Mouse (Mus musculus) embryonic fibroblast, embryonic 13.5 days (primary cell): ENCODE data around the gene Cryba2.

Experiments
- CTCF ChIP-seq: IDR thresholded peaks from 2 replicates; pipeline ENCODE4 v1.5.1; 2011; ENCODE audit warnings: mild to moderate bottlenecking, control low read depth, low read length, moderate library complexity, borderline replicate concordance; ENCODE audit not compliant: insufficient read depth
- POLR2A ChIP-seq: IDR thresholded peaks from 2 replicates; pipeline ENCODE4 v1.6.1; 2011; ENCODE audit warnings: low read depth, mild to moderate bottlenecking, control low read depth, low read length, moderate library complexity

DNA sequence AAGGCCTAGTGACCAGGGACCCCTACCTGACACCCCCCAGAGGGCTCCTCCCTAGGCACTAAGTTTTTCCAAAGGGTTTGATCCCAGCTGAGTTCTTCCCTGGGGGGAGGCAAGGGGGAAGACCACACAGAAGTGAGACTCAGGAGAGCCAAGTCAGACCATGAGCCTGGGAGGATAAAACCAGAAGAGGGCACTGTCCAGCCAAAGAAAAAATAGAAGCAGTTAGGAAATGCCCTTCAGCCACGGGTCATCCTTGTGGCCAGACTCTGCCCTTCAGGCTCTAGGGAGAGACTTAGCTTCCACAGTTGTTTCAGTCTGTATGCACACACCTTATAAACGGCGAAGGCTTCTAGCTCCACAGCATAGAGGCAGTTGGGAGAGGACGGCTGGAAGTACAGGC lies 31.5 kb upstream of the Cryba2 start:
- TF ChIP-seq POLR2A: no peak
- TF ChIP-seq CTCF: no peak
